Mouse (Mus musculus) lung, embryonic 14.5 days (tissue): Measurements from ENCODE around the gene Ap5s1. TPM values are rescaled to one million over a fixed set of nuclear protein-coding genes. Genes with fewer than 3 reads are reported as not detected.

Experiments used
- ATAC-seq: fragments of 200-750 bp; cut with Nextera tagmentation; 2 replicates; pipeline ENCODE4 v1.8.0; 2017; ENCODE audit warnings: mild to moderate bottlenecking, moderate TSS enrichment, moderate library complexity; ENCODE audit not compliant: insufficient read depth
- DNase-seq: peaks from one replicate; pipeline ENCODE4 v3.0.0-alpha.2; 2015
- H3K27ac ChIP-seq: fragments of 300-500 bp; sonication (generic); 2 replicates; pipeline ENCODE4 v1.5.1; 2014; ENCODE audit warnings: low read depth, mild to moderate bottlenecking, moderate library complexity
- H3K27me3 ChIP-seq: fragments of 300-500 bp; sonication (generic); 2 replicates; pipeline ENCODE4 v1.6.1; 2014; ENCODE audit warnings: low read length, control low read depth; ENCODE audit not compliant: insufficient read depth
- H3K36me3 ChIP-seq: fragments of 300-500 bp; sonication (generic); 2 replicates; pipeline ENCODE4 v1.6.1; 2014; ENCODE audit warnings: control low read depth; ENCODE audit not compliant: insufficient read depth
- H3K4me1 ChIP-seq: fragments of 300-500 bp; sonication (generic); 2 replicates; pipeline ENCODE4 v1.6.1; 2014; ENCODE audit warnings: antibody characterized with exemption, control low read depth; ENCODE audit not compliant: insufficient read depth
- H3K4me2 ChIP-seq: fragments of 300-500 bp; sonication (generic); 2 replicates; pipeline ENCODE4 v1.6.1; 2014; ENCODE audit warnings: mild to moderate bottlenecking
- H3K4me3 ChIP-seq: fragments of 300-500 bp; sonication (generic); 2 replicates; pipeline ENCODE4 v1.5.1; 2014; ENCODE audit warnings: low read depth, low read length
- H3K9ac ChIP-seq: fragments of 300-500 bp; sonication (generic); 2 replicates; pipeline ENCODE4 v1.6.1; 2014
- H3K9me3 ChIP-seq: fragments of 300-500 bp; sonication (generic); 2 replicates; pipeline ENCODE4 v1.6.1; 2016; ENCODE audit warnings: low read depth, low read length, control low read depth
- CTCF ChIP-seq: IDR thresholded peaks from 2 replicates; pipeline ENCODE4 v1.5.1; 2016; ENCODE audit warnings: antibody characterized with exemption, low read depth
- WGBS: fragments of 180-500 bp; shearing (Covaris S2); extraction: QIAGEN DNeasy Blood & Tissue Kit; methylation state at CpG from one replicate; pipeline ENCODE4 v1.1.7; 2014; 5-methylcytosine and 5-hydroxymethylcytosine counted together
- polyA plus RNA-seq: library from polyadenylated mRNA; unstranded; fragments of >200 nt; fragmentation: Nextera tagmentation; extraction: Ambion mirVana; gene quantifications from 2 replicates; pipeline ENCODE4 v1.2.1, GENCODE M21; 2014

The Ap5s1 gene
- polyA plus RNA-seq, 1 experiment from 2014 or later = 24.5 TPM

DNA sequence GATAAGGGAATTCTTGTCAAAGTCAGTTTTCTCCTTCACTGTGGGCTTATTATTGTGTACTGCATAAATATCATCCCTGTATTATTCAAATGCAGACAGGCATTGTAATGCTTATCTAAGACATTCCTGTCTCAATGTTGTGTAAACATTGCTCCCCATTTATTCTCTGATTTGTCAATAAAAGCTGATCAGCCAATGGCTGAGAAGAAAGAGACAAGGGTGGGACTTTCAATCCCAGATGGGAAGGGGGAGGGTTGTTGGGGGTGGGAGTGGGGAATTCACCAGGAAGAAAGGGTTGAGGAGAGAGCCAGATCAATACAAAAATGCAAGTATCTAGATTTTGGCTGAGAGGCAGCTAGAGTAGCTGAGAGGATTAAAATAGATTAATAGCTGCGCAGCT, 38.0 kb upstream of the Ap5s1 start:
- H3K9me3 ChIP-seq = no peaks in the 10 kb centered on the region
- no peak for TF ChIP-seq CTCF
- H3K9ac ChIP-seq = no peak overlapping the region
- 0 out of 2 replicates have a peak, but pooled peaks have one; percentile 19 for ATAC-seq
- no peak overlapping the region for H3K27ac ChIP-seq
- H3K27me3 ChIP-seq = peaks cover 30% of the 10 kb centered on the region
- no peak overlapping the region for H3K4me2 ChIP-seq
- no peak overlapping the region for H3K4me3 ChIP-seq
- 60% methylated on average over 1 of the region's 1 CpGs for WGBS
- no peaks in the 10 kb centered on the region for H3K4me1 ChIP-seq
- no peak for DNase-seq
- H3K36me3 ChIP-seq = no peaks in the 10 kb centered on the region

GRCm38 (mm10) chr2:131170936-131171335, 35.9 kb upstream of the Ap5s1 start:
- TF ChIP-seq CTCF = no peak
- H3K27ac ChIP-seq = no peak overlapping the region
- DNase-seq (no peak), ATAC-seq (no peak)
- H3K27me3 ChIP-seq = peaks cover 30% of the 10 kb centered on the region
- H3K4me3 ChIP-seq = 0 out of 2 replicates have a peak overlapping the region, but pooled peaks have one; percentile 20
- H3K36me3 ChIP-seq = 0 out of 2 replicates have a peak, but pooled peaks cover 1% of the 10 kb centered on the region
- WGBS = 19% methylated on average over 9 of the region's 9 CpGs
- H3K9me3 ChIP-seq = no peaks in the 10 kb centered on the region
- no peaks in the 10 kb centered on the region; the same call in 1 of the 2 replicates for H3K4me1 ChIP-seq
- peak overlapping the region; percentile 50; the same call in 1 of the 2 replicates for H3K4me2 ChIP-seq
- no peak overlapping the region for H3K9ac ChIP-seq

GRCm38 (mm10) chr2:131171401-131172104, 35.3 kb upstream of the Ap5s1 start:
- DNase-seq (peak; percentile 40), ATAC-seq (no peak)
- 9% methylated on average over 43 of the region's 43 CpGs for WGBS
- Histone ChIP-seq H3K4me2 (peak overlapping the region; percentile 50), H3K9me3 (no peaks in the 10 kb centered on the region), H3K9ac (no peak overlapping the region; the same call in 1 of the 2 replicates), H3K27me3 (peaks cover 30% of the 10 kb centered on the region), H3K27ac (no peak overlapping the region), H3K4me1 (peaks cover 1% of the 10 kb centered on the region), H3K36me3 (peaks cover 6% of the 10 kb centered on the region; the same call in 1 of the 2 replicates), H3K4me3 (peak overlapping the region; percentile 20)
- TF ChIP-seq CTCF = peak; percentile 37; the same call in 1 of the 2 replicates

GRCm38 (mm10) chr2:131172322-131172721, 34.6 kb upstream of the Ap5s1 start:
- Histone ChIP-seq H3K4me3 (no peak overlapping the region), H3K4me1 (peaks cover 8% of the 10 kb centered on the region), H3K9ac (no peak overlapping the region), H3K9me3 (no peaks in the 10 kb centered on the region), H3K27me3 (peaks cover 30% of the 10 kb centered on the region), H3K36me3 (peaks cover 13% of the 10 kb centered on the region; the same call in 1 of the 2 replicates), H3K4me2 (no peak overlapping the region), H3K27ac (no peak overlapping the region)
- WGBS = 52% methylated on average over 9 of the region's 9 CpGs
- no peak for ATAC-seq
- TF ChIP-seq CTCF = no peak
- no peak for DNase-seq

DNA sequence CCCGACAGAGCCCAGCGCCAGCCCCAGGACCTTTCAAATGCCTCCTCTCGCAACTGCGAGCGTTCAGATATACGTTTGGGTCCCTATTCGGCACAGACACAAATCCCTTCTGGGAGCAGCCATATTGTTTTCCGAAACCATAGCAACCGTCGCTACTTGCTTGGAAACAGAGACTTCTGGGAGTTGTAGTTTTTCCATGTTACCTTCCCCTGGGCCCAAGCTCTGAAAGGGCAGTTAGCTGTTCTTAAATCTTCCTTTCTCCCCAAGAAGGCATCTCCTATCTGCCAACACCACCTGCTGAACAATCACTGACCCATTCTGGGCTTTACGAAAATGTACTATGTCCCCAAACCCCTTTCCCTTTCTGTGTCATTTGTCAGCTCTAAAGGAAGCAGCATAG, 32.2 kb upstream of the Ap5s1 start:
- 4% methylated on average over 11 of the region's 11 CpGs for WGBS
- DNase-seq = peak; percentile 92
- Histone ChIP-seq H3K27ac (no peak overlapping the region), H3K9me3 (no peaks in the 10 kb centered on the region), H3K4me2 (peak overlapping the region; percentile 81), H3K27me3 (peaks cover 30% of the 10 kb centered on the region), H3K4me3 (peak overlapping the region; percentile 30), H3K36me3 (peaks cover 14% of the 10 kb centered on the region; the same call in 1 of the 2 replicates), H3K4me1 (peaks cover 21% of the 10 kb centered on the region), H3K9ac (peak overlapping the region; percentile 23; the same call in 1 of the 2 replicates)
- peak; percentile 27; the same call in 1 of the 2 replicates for ATAC-seq
- TF ChIP-seq CTCF = no peak

GRCm38 (mm10) chr2:131175286-131175944, 31.5 kb upstream of the Ap5s1 start:
- no peak overlapping the region for H3K4me3 ChIP-seq
- no peak for ATAC-seq
- H3K27me3 ChIP-seq = peaks cover 28% of the 10 kb centered on the region
- H3K4me2 ChIP-seq = no peak overlapping the region
- peaks cover 21% of the 10 kb centered on the region for H3K4me1 ChIP-seq
- H3K9ac ChIP-seq = no peak overlapping the region
- 74% methylated on average over 3 of the region's 3 CpGs for WGBS
- no peak for TF ChIP-seq CTCF
- no peak for DNase-seq
- peaks cover 14% of the 10 kb centered on the region; the same call in 1 of the 2 replicates for H3K36me3 ChIP-seq
- peak overlapping the region; percentile 67; the same call in 1 of the 2 replicates for H3K27ac ChIP-seq
- H3K9me3 ChIP-seq = no peaks in the 10 kb centered on the region

DNA sequence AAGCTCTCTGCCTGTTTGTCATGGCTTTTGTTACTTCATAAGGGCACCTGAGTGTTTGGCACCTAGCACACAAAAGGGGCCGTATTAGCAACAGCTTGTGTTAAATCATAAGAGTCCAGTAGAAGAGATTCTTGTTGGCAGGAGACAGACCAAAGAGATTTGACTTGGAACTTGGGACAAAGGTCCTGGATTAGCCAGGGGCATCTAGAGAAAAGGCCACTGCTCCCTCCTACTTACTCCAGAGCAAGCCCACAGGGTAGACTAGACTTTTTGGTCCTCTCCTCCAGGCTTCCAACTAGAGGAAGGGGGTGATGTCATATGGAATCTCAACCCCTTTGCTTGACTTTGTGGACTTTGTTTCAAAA, 31.0 kb upstream of the Ap5s1 start:
- no peak for TF ChIP-seq CTCF
- Histone ChIP-seq H3K9ac (no peak overlapping the region), H3K4me1 (peaks cover 21% of the 10 kb centered on the region), H3K4me2 (peak overlapping the region; percentile 97), H3K4me3 (no peak overlapping the region), H3K27me3 (peaks cover 23% of the 10 kb centered on the region), H3K36me3 (peaks cover 14% of the 10 kb centered on the region; the same call in 1 of the 2 replicates), H3K27ac (peak overlapping the region; percentile 67), H3K9me3 (no peaks in the 10 kb centered on the region)
- WGBS = 91% methylated on average over 1 of the region's 1 CpGs
- DNase-seq (no peak), ATAC-seq (no peak)
